Comparison of ENCODE assay signal across 8 mouse cellular contexts in genomic region chr9:121846526-121847118, GRCm38 (mm10). TPM values are rescaled to one million over a fixed set of nuclear protein-coding genes. Genes with fewer than 3 reads are reported as not detected.
DNase-seq lines count a peak whose midpoint lies in the region; ATAC-seq and TF ChIP-seq lines count a peak whose summit lies in the region.

No protein-coding gene starts in this region.

- H3K4me3 ChIP-seq in thymus, adult 2 months (ENCODE audit: control insufficient read depth, insufficient read depth, low read length): no peak overlapping the region
- H3K4me3 ChIP-seq in hindbrain, embryonic 16.5 days (ENCODE audit: low read length): no peak overlapping the region
- no peak overlapping the region for H3K4me3 ChIP-seq in lung, postnatal 0 days (ENCODE audit: low read depth, low read length)

- no peaks in the 10 kb centered on the region; the same call in 1 of the 2 replicates for H3K4me1 ChIP-seq in thymus, adult 2 months (replicated peaks; ENCODE audit: control insufficient read depth, insufficient read depth, low read length)
- no peaks in the 10 kb centered on the region for H3K4me1 ChIP-seq in hindbrain, embryonic 16.5 days (ENCODE audit: control insufficient read depth, insufficient read depth, low read depth, low read length)
- H3K4me1 ChIP-seq in lung, postnatal 0 days (ENCODE audit: insufficient read depth, low read depth, low read length): no peaks in the 10 kb centered on the region

- 27% methylated on average over 10 of the region's 10 CpGs for WGBS in thymus, adult 2 months
- WGBS in hindbrain, embryonic 16.5 days: 54% methylated on average over 10 of the region's 10 CpGs
- 30% methylated on average over 10 of the region's 10 CpGs for WGBS in lung, postnatal 0 days

- H3K27me3 ChIP-seq in thymus, adult 2 months (ENCODE audit: control insufficient read depth, insufficient read depth, low read length): no peaks in the 10 kb centered on the region
- H3K27me3 ChIP-seq in hindbrain, embryonic 16.5 days (replicated peaks; ENCODE audit: control insufficient read depth, insufficient read depth, low read length): no peaks in the 10 kb centered on the region
- H3K27me3 ChIP-seq in lung, postnatal 0 days (replicated peaks; ENCODE audit: insufficient read depth, low read length): no peaks in the 10 kb centered on the region

- no peak for TF ChIP-seq POLR2A in thymus, adult 2 months (IDR thresholded peaks at IDR 0.05; ENCODE audit: control insufficient read depth, extremely low read depth, insufficient read depth, low read length, poor library complexity)

- H3K9me3 ChIP-seq in hindbrain, embryonic 16.5 days (ENCODE audit: control insufficient read depth, low read length): no peaks in the 10 kb centered on the region
- H3K9me3 ChIP-seq in lung, postnatal 0 days (ENCODE audit: low read length): no peaks in the 10 kb centered on the region

- TF ChIP-seq CTCF in thymus, adult 2 months (IDR thresholded peaks at IDR 0.05; ENCODE audit: borderline replicate concordance, control insufficient read depth, extremely low read depth, insufficient read depth, low read length, poor library complexity): peak; percentile 73; the same call in 1 of the 2 replicates
- peak; percentile 83 for TF ChIP-seq CTCF in lung, postnatal 0 days (IDR thresholded peaks at IDR 0.05)

- no peak overlapping the region for H3K9ac ChIP-seq in hindbrain, embryonic 16.5 days (ENCODE audit: low read depth, low read length)
- no peak overlapping the region for H3K9ac ChIP-seq in lung, postnatal 0 days (replicated peaks; ENCODE audit: low read depth)

- H3K4me2 ChIP-seq in hindbrain, embryonic 16.5 days (ENCODE audit: low read length): no peak overlapping the region
- H3K4me2 ChIP-seq in lung, postnatal 0 days (replicated peaks; ENCODE audit: low read depth, low read length): no peak overlapping the region

- peak; percentile 36 for DNase-seq in thymus, adult 2 months
- DNase-seq in thymus, adult 18-20 months: no peak
- peak; percentile 73 for DNase-seq in embryo, embryonic 10 days (ENCODE audit: low spot score)
- DNase-seq in lung, postnatal 0 days (ENCODE audit: low spot score): peak; percentile 73
- peak; percentile 53 for DNase-seq in retina, postnatal 7 days (ENCODE audit: low read depth, low spot score)
- DNase-seq in ovary, postnatal 10 days (ENCODE audit: low spot score): no peak
- DNase-seq in layer of hippocampus, adult 9-10 months (ENCODE audit: low spot score): no peak

- no peak for TF ChIP-seq EP300 in lung, postnatal 0 days (IDR thresholded peaks at IDR 0.05)

- H3K36me3 ChIP-seq in thymus, adult 2 months (ENCODE audit: control insufficient read depth, insufficient read depth, low read length): peaks cover 4% of the 10 kb centered on the region; the same call in 1 of the 2 replicates
- H3K36me3 ChIP-seq in hindbrain, embryonic 16.5 days (ENCODE audit: control insufficient read depth, insufficient read depth, low read length): peaks cover 2% of the 10 kb centered on the region; the same call in 1 of the 2 replicates
- peaks cover 28% of the 10 kb centered on the region; the same call in 1 of the 2 replicates for H3K36me3 ChIP-seq in lung, postnatal 0 days (ENCODE audit: insufficient read depth, low read length)

- ATAC-seq in hindbrain, embryonic 16.5 days: peak; percentile 51
- ATAC-seq in lung, postnatal 0 days: peak; percentile 56

- H3K27ac ChIP-seq in thymus, adult 2 months (ENCODE audit: control insufficient read depth, insufficient read depth, low read length): no peak overlapping the region
- H3K27ac ChIP-seq in hindbrain, embryonic 16.5 days (ENCODE audit: low read depth, low read length): no peak overlapping the region
- H3K27ac ChIP-seq in lung, postnatal 0 days (ENCODE audit: low read length): no peak overlapping the region

RNA-seq across cellular contexts. Expression of gene Ccdc13, which starts 7.4 kb away (rescaled TPM):
- polyA plus RNA-seq in thymus, adult 2 months (2012; rRNA removed): 0.18 and 0.34 TPM in 2 replicates
- 2.8 and 3.6 TPM in 2 replicates for polyA plus RNA-seq in hindbrain, embryonic 16.5 days (2015; fragmentation: Nextera tagmentation; extraction: Ambion mirVana)
- polyA plus RNA-seq in lung, postnatal 0 days (2015; fragmentation: Nextera tagmentation; extraction: Ambion mirVana): 1.8 and 2.0 TPM in 2 replicates

RNA-seq across cellular contexts. Expression of gene Higd1a, which starts 11.5 kb away (rescaled TPM):
- 9.1 and 17.6 TPM in 2 replicates for polyA plus RNA-seq in thymus, adult 2 months (2012; rRNA removed)
- 160 and 166 TPM in 2 replicates for polyA plus RNA-seq in hindbrain, embryonic 16.5 days (2015; fragmentation: Nextera tagmentation; extraction: Ambion mirVana)
- 164 and 206 TPM in 2 replicates for polyA plus RNA-seq in lung, postnatal 0 days (2015; fragmentation: Nextera tagmentation; extraction: Ambion mirVana)

RNA-seq across cellular contexts. Expression of gene Ackr2, which starts 51.5 kb away (rescaled TPM):
- polyA plus RNA-seq in thymus, adult 2 months (2012; rRNA removed): 0.99 and 1.0 TPM in 2 replicates
- 3.5 and 3.8 TPM in 2 replicates for polyA plus RNA-seq in hindbrain, embryonic 16.5 days (2015; fragmentation: Nextera tagmentation; extraction: Ambion mirVana)
- polyA plus RNA-seq in lung, postnatal 0 days (2015; fragmentation: Nextera tagmentation; extraction: Ambion mirVana): 14.8 and 16.2 TPM in 2 replicates

RNA-seq across cellular contexts. Expression of gene Hhatl, which starts 54.3 kb away (rescaled TPM):
- polyA plus RNA-seq in thymus, adult 2 months (2012; rRNA removed): 1.1 and 12.5 TPM in 2 replicates
- 0.50 and 0.55 TPM in 2 replicates for polyA plus RNA-seq in hindbrain, embryonic 16.5 days (2015; fragmentation: Nextera tagmentation; extraction: Ambion mirVana)
- polyA plus RNA-seq in lung, postnatal 0 days (2015; fragmentation: Nextera tagmentation; extraction: Ambion mirVana): 0.73 and 1.0 TPM in 2 replicates

Comparison
In these comparisons a context has a peak if more than half of its experiments do, and no peak if none do; other contexts are left out.
1. DNase-seq: peak in thymus, adult 2 months (single experiment), embryo, embryonic 10 days (single experiment), lung, postnatal 0 days (single experiment) and retina, postnatal 7 days (single experiment); none in thymus, adult 18-20 months (0 of 2), ovary, postnatal 10 days (single experiment) and layer of hippocampus, adult 9-10 months (single experiment).